Comparison of ENCODE assay signal across 8 mouse cellular contexts in genomic region chr2:168842261-168842740, GRCm38 (mm10).
DNase-seq lines count a peak whose midpoint lies in the region; ATAC-seq lines count a peak whose summit lies in the region.

No protein-coding gene starts in this region.

- H3K27me3 ChIP-seq in lung, embryonic 16.5 days (ENCODE audit: control insufficient read depth, insufficient read depth, low read depth, low read length) = peaks cover 54% of the 10 kb centered on the region
- peaks cover 15% of the 10 kb centered on the region for H3K27me3 ChIP-seq in forebrain, embryonic 14.5 days (replicated peaks; ENCODE audit: control insufficient read depth, insufficient read depth, low read length)
- H3K27me3 ChIP-seq in liver, embryonic 13.5 days = peaks cover 78% of the 10 kb centered on the region

- 6% methylated on average over 15 of the region's 15 CpGs for WGBS in lung, embryonic 16.5 days
- 9% methylated on average over 15 of the region's 15 CpGs for WGBS in forebrain, embryonic 14.5 days
- 4% methylated on average over 15 of the region's 15 CpGs for WGBS in liver, embryonic 13.5 days (ENCODE audit: insufficient replicate concordance)

- peaks cover 4% of the 10 kb centered on the region for H3K9me3 ChIP-seq in lung, embryonic 16.5 days (ENCODE audit: control insufficient read depth, low read length)
- no peaks in the 10 kb centered on the region for H3K9me3 ChIP-seq in forebrain, embryonic 14.5 days (replicated peaks; ENCODE audit: control insufficient read depth, low read length)
- no peaks in the 10 kb centered on the region for H3K9me3 ChIP-seq in liver, embryonic 13.5 days (replicated peaks)

- H3K4me2 ChIP-seq in lung, embryonic 16.5 days (ENCODE audit: low read depth, low read length) = peak overlapping the region; percentile 40
- no peak overlapping the region for H3K4me2 ChIP-seq in forebrain, embryonic 14.5 days (ENCODE audit: low read length)
- H3K4me2 ChIP-seq in liver, embryonic 13.5 days = peak overlapping the region; percentile 28

- H3K4me1 ChIP-seq in lung, embryonic 16.5 days (replicated peaks; ENCODE audit: control insufficient read depth, insufficient read depth, low read length) = 0 out of 2 replicates have a peak, but pooled peaks cover 10% of the 10 kb centered on the region
- peaks cover 10% of the 10 kb centered on the region; the same call in 1 of the 2 replicates for H3K4me1 ChIP-seq in forebrain, embryonic 14.5 days (ENCODE audit: control insufficient read depth, insufficient read depth, low read length)
- H3K4me1 ChIP-seq in liver, embryonic 13.5 days (replicated peaks) = peaks cover 29% of the 10 kb centered on the region

- ATAC-seq in lung, embryonic 16.5 days (ENCODE audit: low read depth) = no peak
- ATAC-seq in forebrain, embryonic 14.5 days = no peak
- ATAC-seq in liver, embryonic 13.5 days (ENCODE audit: low read depth) = no peak

- no peaks in the 10 kb centered on the region for H3K36me3 ChIP-seq in lung, embryonic 16.5 days (ENCODE audit: control insufficient read depth, insufficient read depth, low read length)
- H3K36me3 ChIP-seq in forebrain, embryonic 14.5 days (ENCODE audit: control insufficient read depth, insufficient read depth, low read length) = no peaks in the 10 kb centered on the region
- no peaks in the 10 kb centered on the region for H3K36me3 ChIP-seq in liver, embryonic 13.5 days

- H3K9ac ChIP-seq in lung, embryonic 16.5 days (ENCODE audit: low read length) = no peak overlapping the region
- H3K9ac ChIP-seq in forebrain, embryonic 14.5 days (ENCODE audit: low read length) = no peak overlapping the region
- no peak overlapping the region for H3K9ac ChIP-seq in liver, embryonic 13.5 days

- no peak overlapping the region for H3K27ac ChIP-seq in lung, embryonic 16.5 days (ENCODE audit: low read length)
- H3K27ac ChIP-seq in forebrain, embryonic 14.5 days (ENCODE audit: low read depth, low read length) = no peak overlapping the region
- H3K27ac ChIP-seq in liver, embryonic 13.5 days = no peak overlapping the region

- peak overlapping the region; percentile 16 for H3K4me3 ChIP-seq in lung, embryonic 16.5 days (ENCODE audit: low read length)
- no peak overlapping the region for H3K4me3 ChIP-seq in forebrain, embryonic 14.5 days (ENCODE audit: low read depth, low read length)
- H3K4me3 ChIP-seq in liver, embryonic 13.5 days (replicated peaks) = no peak overlapping the region

- DNase-seq in lung, postnatal 4 days = no peak
- peak; percentile 46 for DNase-seq in forebrain, embryonic 14.5 days (ENCODE audit: low spot score)
- DNase-seq in liver, embryonic 13.5 days = no peak
- peak; percentile 53 for DNase-seq in thymus, postnatal 14 days
- DNase-seq in adrenal gland, adult (ENCODE audit: inconsistent age in 2 of 2, low spot score in 1 of 2) = no peak
- no peak for DNase-seq in layer of hippocampus, postnatal 10 days (ENCODE audit: low spot score in 2 of 2)
- DNase-seq in urinary bladder, postnatal 36 days (ENCODE audit: low spot score in 2 of 2) = no peak

Comparison
In these comparisons a context has a peak if more than half of its experiments do, and no peak if none do; other contexts are left out.
1. DNase-seq: peak in forebrain, embryonic 14.5 days (single experiment) and thymus, postnatal 14 days (single experiment); none in lung, postnatal 4 days (0 of 2), liver, embryonic 13.5 days (single experiment), adrenal gland, adult (0 of 2), layer of hippocampus, postnatal 10 days (0 of 2) and urinary bladder, postnatal 36 days (0 of 2).